Mouse (Mus musculus): ENCODE results near the gene Krt28.

Krt28 gene

DNA sequence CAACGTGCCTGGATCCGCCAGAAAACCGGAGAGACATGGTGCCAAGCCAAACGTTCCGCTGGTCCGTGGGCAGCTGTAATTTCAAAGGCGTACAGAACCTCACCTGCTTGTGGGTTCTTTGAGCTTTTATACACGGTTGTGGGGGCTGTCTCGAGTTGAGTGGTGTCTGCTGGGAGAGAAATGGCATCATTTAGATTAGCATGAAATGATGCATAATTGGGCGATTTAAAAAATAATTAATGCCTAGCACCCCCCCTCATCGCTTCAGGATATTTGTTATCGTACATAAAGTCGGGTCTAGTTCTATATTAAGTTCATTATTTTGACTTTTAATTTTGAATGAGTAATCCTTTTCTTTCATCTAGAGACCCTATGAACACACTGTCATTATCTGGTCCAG lies at the start of gene Krt28:
Gene Krt28 (minus strand): TSS at position 101 of the 400 bp plus-strand sequence.
- DNase-seq = no peak

DNA sequence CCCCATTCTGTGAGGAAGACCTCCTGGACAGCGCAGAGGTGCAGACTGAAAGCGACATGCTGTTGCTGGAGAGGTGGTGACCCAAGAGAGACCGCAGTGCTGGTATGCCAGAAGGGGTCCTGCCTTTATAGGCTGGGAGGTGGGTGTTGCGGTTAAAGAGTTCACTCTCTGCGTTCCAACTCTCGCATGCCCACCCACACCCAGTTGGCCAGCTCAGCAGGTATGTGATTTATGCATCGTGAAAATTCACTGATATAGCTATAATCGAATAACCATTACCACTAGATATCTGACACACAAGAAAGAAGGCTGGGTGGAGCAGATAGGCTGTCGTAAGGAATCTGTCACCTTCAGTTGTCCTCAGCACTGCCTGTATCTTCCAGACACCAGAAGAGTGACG lies 47.5 kb upstream of the Krt28 start, which contains the start of gene Krt12:
Gene Krt12 (minus strand): TSS at position 101 of the 400 bp plus-strand sequence.
- no peak for DNase-seq

DNA sequence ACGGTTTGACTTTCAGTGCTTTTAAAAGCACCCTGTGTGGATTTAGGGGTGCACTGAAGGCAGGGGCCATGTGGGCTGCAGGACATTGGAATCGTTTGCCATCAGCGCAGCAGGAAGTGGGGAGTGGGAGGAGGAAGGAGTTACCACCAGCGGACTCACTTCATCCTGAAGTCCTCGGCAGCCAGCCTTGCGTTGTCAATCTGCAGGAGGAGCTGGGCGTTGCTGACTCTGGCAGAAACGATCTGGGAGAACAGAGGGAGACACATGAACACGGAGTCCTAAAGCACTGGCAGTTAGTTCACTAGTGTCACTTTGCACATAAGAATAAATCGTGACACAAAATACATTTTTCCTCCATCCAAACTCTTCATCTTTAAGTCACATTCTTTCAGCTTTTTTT lies 45.9 kb upstream of the Krt28 start:
- DNase-seq = no peak

- DNase-seq = no peak
Measured at GRCm38 (mm10) chr11:99417819-99418218, 43.1 kb upstream of the Krt28 start.

GRCm38 (mm10) chr11:99416902-99417301 lies 42.2 kb upstream of the Krt28 start:
- no peak for DNase-seq

DNA sequence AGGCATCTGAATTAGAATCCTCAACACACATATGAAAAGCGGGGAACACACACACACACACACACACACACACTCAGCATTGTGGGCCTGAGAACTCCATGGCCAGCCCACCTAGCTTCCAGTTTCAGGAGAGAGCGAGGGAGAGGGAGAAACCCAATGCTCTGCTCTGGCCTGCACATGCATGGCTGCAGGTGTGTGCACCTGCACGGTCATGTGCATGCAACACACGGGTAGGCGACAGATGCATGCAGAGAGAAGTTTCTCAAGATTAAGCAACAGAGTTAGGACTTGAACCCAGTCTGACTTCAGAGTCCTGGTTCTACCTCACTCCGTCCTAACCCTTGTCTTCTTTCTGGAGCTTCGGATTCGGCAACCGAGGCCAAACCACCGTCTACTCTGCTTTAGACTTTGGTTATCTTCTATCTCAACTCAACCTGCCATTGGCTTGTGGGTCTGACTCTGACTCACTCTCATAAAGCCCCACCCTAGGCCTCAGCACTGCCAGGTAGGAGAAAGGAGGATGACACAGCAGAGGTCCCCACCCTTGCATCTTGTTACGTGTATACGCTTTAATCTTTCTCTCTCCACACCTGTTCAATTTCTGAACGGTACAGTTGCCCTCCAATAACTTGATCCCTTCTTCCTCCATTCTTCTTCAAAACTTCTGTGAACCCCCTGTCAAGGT lies 39.9 kb upstream of the Krt28 start:
- DNase-seq = no peak

DNA sequence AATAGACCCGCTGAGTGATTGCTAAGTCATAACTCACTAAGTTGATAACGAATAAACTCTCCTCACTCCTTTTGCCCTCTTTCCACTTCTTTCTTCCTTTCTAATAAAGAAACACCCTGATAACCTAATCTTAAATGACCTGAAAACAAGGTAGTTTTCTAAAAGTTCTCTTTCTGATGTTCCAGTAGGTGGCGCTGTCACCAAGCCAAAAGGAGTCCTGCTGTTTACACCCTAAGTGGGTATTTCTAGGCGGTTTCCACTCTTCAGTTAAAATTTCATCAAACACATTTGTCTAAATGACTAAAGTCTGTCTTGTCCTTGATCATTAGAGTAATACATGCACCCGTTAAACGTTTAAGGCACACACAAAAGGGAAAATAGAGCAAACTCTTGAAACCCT lies 38.5 kb upstream of the Krt28 start:
- peak; percentile 38 for DNase-seq

- DNase-seq = peak; percentile 4
Measured at GRCm38 (mm10) chr11:99406186-99406585, 31.5 kb upstream of the Krt28 start.

- no peak for DNase-seq
Measured at GRCm38 (mm10) chr11:99399956-99400549, 25.4 kb upstream of the Krt28 start.

DNA sequence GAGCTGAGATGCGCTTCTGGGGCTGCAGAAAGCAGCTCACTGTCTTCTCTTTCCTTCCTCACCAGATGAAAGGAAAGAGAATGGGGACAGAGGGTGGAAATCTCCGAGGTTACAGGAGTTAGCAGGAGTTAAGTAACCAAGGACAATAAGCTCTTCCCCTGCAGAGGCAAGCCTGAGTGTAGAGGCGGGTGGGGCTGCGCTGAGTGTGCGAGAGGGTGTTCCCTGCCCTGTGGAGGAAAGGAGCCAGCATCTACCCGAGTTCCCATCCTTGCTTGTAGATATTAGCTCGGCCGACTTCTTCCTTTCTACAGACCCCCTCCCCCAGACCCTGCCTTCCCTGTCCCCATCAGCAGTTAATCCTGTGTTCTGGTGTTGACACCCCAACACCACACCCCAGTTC lies 24.1 kb upstream of the Krt28 start:
- no peak for DNase-seq

GRCm38 (mm10) chr11:99398084-99398483 lies 23.4 kb upstream of the Krt28 start:
- DNase-seq = no peak

DNA sequence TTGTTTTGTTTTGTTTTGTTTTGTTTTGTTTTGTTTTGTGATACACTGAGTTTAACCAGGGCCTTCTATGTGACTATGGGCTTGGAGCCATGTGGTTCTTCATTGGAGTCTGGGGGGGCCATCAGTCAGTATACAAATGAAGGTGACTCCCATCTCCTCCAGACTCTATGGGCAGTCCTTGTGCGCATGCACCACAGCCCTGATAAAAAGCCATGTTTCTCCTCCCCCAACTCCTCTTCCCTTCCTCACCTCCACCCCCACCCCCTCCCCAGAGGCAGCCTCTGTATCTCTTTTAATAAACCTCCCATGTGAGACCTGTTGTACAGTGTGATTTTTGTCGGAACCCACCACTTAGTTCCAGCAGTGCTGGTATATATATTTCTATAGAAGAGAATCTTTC lies 22.0 kb upstream of the Krt28 start:
- no peak for DNase-seq

GRCm38 (mm10) chr11:99396034-99396433 lies 21.3 kb upstream of the Krt28 start:
- no peak for DNase-seq

DNA sequence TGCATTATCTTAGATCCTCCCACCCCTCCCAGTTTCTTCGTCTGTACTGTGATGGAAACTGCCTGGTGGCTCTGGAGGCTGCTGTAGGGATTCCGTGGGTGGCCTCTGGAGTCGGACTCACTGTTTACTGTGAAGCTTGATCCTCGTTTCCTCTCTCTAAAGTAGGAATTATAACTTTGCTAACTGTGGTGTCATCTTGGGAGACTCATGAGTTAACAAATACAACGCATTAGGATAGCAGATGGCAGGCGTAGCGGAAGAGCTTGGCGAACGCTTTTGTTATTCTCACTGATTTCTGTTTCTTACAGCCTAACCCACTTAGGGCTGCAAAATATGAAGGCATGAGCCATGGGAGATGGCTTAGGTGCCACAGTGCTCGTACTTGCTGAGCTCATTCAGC lies 17.8 kb upstream of the Krt28 start:
- no peak for DNase-seq

DNA sequence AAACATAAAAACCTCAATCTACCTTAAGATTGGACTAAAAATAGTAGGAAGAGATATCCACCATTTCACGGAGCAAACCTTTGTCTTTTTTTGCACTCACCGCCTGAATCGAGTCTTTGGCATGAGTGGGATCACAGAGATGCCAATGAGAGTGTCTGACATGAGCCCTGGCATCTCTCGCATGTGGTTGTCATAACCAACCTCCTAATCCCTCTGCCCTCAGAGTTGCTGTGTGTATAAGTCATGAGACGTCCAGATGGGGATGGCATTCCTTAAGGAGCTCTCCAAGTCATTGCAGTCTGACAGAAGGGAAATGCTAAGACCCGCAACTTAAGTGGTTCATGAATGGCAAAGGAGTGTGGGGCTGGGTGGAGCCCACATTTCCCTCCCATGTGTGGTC lies 16.7 kb upstream of the Krt28 start:
- no peak for DNase-seq

DNA sequence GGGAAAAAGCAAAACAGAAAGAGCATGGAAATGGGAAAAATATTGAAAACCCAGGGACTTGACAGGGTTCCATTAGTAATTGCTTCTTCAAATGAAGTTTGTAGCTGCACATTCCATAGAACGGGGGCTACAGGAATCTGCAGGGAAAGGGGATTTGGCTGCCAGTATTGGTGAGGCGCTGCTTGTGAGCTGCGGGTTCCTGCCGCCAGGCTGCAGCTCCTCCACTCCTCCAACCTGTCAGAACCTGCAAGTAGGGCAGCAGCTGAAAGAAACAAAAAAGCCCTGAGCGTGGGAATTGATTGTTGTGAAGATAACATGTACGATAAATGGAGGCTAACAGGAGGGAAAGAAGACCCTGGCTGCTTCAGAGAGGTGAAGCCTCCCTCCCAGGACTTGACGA lies 16.2 kb upstream of the Krt28 start:
- no peak for DNase-seq

GRCm38 (mm10) chr11:99389264-99389663 lies 14.6 kb upstream of the Krt28 start, which contains the start of gene Krt10:
Krt10 (minus strand) TSS chr11:99389364.
- DNase-seq = no peak

DNA sequence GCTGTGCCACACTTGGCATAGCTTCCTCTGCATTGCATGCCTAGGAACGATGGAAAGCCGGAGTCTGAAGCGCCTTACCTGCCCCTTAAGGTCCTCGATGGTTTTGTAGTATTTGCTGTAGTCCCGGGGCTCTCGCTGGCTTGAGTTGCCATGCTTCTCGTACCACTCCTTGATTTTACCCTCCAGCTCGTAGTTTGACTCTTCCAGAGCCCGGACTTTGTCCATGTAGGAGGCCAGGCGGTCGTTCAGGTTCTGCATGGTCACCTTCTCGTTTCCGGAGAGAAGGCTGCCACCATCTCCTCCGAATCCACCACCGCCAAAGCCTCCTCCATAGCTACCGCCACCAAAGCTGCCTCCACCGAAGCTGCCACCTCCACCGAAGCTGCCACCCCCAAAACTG lies 14.0 kb upstream of the Krt28 start:
- no peak for DNase-seq

GRCm38 (mm10) chr11:99385813-99386721 lies 11.4 kb upstream of the Krt28 start:
- peak; percentile 93 for DNase-seq

DNA sequence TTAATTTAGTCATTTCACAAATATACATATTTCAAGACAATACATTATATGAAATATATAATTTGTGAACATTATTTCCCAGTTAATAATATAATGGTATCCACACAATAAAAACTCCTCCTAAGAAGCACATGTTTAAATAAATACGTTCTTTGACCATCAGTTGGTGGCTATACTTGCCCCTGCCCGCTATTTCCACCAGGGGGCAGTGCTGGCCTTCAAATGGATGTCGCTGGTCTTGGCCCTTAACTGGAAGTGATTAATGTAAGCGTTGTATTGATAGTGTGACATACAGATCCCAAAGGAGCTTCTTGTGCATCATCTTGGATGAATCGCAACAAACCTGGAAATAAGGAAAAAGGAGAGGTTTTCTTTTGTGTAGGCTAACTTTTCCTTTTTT lies 4.9 kb upstream of the Krt28 start:
- peak; percentile 80 for DNase-seq

DNA sequence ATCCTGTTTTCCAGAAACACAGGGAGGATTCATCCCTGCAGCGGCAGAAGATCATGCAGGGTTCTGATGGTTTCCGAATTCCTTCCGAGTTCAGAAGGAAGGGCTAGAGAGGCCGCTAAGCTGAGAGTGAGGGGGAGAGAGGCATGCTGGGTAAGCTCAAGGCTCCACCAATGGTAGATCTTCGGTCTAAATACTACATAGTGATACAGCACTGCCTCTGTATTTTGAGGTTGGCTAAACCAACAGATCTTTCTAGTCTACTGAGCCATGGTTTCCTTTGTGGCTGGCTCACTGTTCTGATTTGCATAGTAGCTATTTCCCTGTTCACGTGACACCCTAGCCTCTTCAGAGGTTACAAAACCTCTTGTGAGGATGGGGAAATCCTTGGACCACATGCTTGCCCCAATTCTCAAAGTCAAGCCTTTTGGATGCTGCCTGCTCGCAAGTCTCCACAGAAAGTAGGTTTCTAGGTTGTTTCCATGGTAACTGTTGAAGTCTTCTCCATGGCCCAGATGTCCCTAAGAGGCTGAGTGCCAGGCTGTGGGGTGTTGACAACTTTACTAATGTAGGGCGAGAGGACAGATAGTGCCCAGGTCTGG lies 4.8 kb downstream of the Krt28 start:
- no peak for DNase-seq

- peak; percentile 24 for DNase-seq
Measured at GRCm38 (mm10) chr11:99369229-99369628, 5.5 kb downstream of the Krt28 start.

- peak; percentile 22 for DNase-seq
Measured at GRCm38 (mm10) chr11:99366791-99367190, 7.9 kb downstream of the Krt28 start.

Data from lung, postnatal 10 days (tissue).